Mouse (Mus musculus) splenic B cell, adult 2 months (primary cell): Measurements from ENCODE around the gene Unc5cl.
"Not testable (repeated sequence)": the region's sequence is repeated elsewhere in the genome, so short reads cannot be mapped to it uniquely, and the experiment has no call there.

Source experiments
- DNase-seq: peaks from one replicate; pipeline ENCODE4 v3.0.0-alpha.2; 2011; ENCODE audit warnings: low read depth, low spot score
- H3K27me3 ChIP-seq: 2 replicates; pipeline ENCODE4 v1.6.1; 2012; ENCODE audit warnings: mild to moderate bottlenecking, low read length, moderate library complexity, mixed read lengths; ENCODE audit not compliant: control insufficient read depth, poor library complexity, insufficient read depth, severe bottlenecking
- H3K36me3 ChIP-seq: 2 replicates; pipeline ENCODE4 v1.6.1; 2012; ENCODE audit warnings: mild to moderate bottlenecking, low read length, moderate library complexity, mixed read lengths; ENCODE audit not compliant: control insufficient read depth, poor library complexity, insufficient read depth, severe bottlenecking

The Unc5cl gene

GRCm38 (mm10) chr17:48447675-48448074 is 7.0 kb upstream of the Unc5cl start:
- no peaks in the 10 kb centered on the region for H3K27me3 ChIP-seq
- DNase-seq: no peak

DNA sequence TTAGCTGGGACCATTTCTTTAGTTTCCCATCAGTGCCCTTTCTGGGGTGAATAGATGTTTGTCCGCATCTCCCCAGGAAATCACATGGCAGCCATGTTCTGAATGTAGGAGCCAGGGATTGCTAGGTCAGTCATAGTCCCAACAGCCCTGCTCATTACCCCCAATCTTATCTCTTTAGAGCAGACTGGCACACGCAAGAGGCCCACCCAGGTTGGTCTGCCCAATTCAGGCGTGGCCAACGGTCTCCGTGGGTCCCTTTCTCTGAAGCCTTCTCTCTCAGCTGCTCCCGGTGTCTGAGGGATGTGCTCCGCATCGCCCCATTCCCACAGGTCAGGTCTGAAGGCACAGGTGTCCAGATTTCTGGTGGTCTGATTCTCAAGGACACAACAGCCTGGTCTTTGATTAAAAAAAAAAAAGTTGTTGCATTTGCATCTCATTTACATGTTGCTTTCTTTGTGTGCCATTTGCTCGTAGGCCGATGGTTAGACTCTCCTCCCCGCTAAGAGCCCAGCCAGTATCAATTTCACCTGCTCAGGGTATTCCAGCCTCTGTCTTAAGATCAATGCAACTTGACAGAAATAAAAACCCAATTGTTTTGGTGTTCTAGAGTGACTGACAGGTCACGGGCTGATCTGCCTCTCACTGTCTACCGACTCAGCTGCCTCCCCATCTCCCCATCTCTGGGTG is 3.9 kb upstream of the Unc5cl start:
- H3K27me3 ChIP-seq: no peaks in the 10 kb centered on the region
- DNase-seq: no peak
- H3K36me3 ChIP-seq: no peaks in the 10 kb centered on the region

More at GRCm38 (mm10) chr17:48447675-48448074, 7.0 kb upstream of the Unc5cl start:
- H3K36me3 ChIP-seq: no peaks in the 10 kb centered on the region

GRCm38 (mm10) chr17:48451353-48451675 is 3.4 kb upstream of the Unc5cl start, which contains the start of gene Tspo2:
TSS of gene Tspo2 (minus strand) at chr17:48451522.
- DNase-seq: no peak
- Histone ChIP-seq H3K36me3 (no peaks in the 10 kb centered on the region), H3K27me3 (no peaks in the 10 kb centered on the region)

DNA sequence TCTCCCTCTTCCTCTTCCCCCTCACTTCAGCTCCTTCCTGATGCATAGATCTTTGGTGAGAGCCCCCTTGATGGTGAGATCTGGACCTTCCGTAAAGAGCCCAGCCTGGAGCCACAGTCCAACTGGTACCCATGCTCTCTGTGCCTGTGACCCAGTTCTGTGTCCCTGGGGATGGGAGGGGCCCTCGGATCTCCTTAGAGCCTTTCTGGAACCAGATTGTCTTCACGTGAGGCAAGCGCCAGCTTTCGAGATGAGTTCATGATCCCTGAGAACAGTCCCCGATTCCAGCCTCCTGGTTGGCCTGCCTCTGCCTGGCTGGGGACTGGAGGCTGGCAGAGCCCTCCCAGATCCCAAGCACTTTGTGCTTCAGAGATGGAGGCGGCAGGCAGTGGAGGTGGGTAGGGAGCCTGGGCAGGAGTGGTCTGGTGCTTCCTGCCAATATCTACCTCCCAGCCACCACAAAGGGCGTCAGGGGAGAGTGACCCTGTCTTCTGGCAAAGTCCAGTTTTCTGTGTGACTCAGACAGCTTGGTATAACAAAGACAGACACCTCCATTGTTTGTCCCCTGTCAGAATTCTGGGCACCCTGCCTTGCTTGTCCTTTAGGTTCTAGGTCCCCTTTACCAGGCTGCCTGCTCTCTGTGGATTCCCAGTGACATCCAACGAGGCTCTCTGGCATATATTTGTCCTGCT is 2.8 kb upstream of the Unc5cl start:
- Histone ChIP-seq H3K27me3 (no peaks in the 10 kb centered on the region), H3K36me3 (no peaks in the 10 kb centered on the region)
- no peak for DNase-seq

- no peaks in the 10 kb centered on the region for H3K27me3 ChIP-seq
- no peaks in the 10 kb centered on the region for H3K36me3 ChIP-seq
- peak; percentile 53 for DNase-seq
Measured at GRCm38 (mm10) chr17:48453489-48453888, 1.2 kb upstream of the Unc5cl start.

GRCm38 (mm10) chr17:48454190-48454589 is 511 bp upstream of the Unc5cl start:
- no peak for DNase-seq
- no peaks in the 10 kb centered on the region for H3K36me3 ChIP-seq
- H3K27me3 ChIP-seq: no peaks in the 10 kb centered on the region

DNA sequence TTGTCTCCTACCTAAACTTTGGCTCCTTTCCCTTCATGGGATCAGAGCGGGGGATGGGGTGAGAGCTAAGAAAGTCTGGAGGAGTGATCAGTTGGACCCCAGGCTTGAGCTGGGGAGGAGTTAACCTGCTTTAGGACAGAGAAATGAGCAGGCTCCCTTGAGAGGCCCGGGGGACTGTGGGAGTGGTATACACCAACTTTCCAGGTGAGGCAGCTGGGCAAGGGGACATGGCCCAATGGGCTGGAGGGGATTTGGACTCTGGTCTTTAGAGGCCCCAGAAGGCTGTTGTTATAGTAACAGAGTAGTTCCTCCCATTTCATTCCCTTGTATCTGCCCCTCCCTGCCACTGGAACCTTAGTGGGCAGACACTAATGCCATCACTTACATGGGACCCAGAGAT is 1.3 kb downstream of the Unc5cl start:
- DNase-seq: no peak
- no peaks in the 10 kb centered on the region for H3K27me3 ChIP-seq
- no peaks in the 10 kb centered on the region for H3K36me3 ChIP-seq

- Histone ChIP-seq H3K27me3 (no peaks in the 10 kb centered on the region), H3K36me3 (no peaks in the 10 kb centered on the region)
- peak; percentile 65 for DNase-seq
Measured at GRCm38 (mm10) chr17:48457971-48458653, 3.4 kb downstream of the Unc5cl start.

- peak; percentile 60 for DNase-seq
- Histone ChIP-seq H3K27me3 (no peaks in the 10 kb centered on the region), H3K36me3 (no peaks in the 10 kb centered on the region)
Measured at GRCm38 (mm10) chr17:48462096-48462495, 7.4 kb downstream of the Unc5cl start.

GRCm38 (mm10) chr17:48463391-48463790 is 8.7 kb downstream of the Unc5cl start:
- DNase-seq: peak; percentile 25
- no peaks in the 10 kb centered on the region for H3K27me3 ChIP-seq
- no peaks in the 10 kb centered on the region for H3K36me3 ChIP-seq

GRCm38 (mm10) chr17:48466769-48467394 is 12.2 kb downstream of the Unc5cl start:
- no peaks in the 10 kb centered on the region for H3K36me3 ChIP-seq
- peak; percentile 21 for DNase-seq
- H3K27me3 ChIP-seq: no peaks in the 10 kb centered on the region

GRCm38 (mm10) chr17:48467395-48468231 is 12.9 kb downstream of the Unc5cl start:
- Histone ChIP-seq H3K36me3 (no peaks in the 10 kb centered on the region), H3K27me3 (no peaks in the 10 kb centered on the region)
- peak; percentile 81 for DNase-seq

- not testable (repeated sequence) for DNase-seq, H3K27me3 ChIP-seq, H3K36me3 ChIP-seq
Measured at GRCm38 (mm10) chr17:48474282-48474681, 19.6 kb downstream of the Unc5cl start.

GRCm38 (mm10) chr17:48475444-48475843 is 20.7 kb downstream of the Unc5cl start:
- H3K27me3 ChIP-seq: no peaks in the 10 kb centered on the region
- no peaks in the 10 kb centered on the region for H3K36me3 ChIP-seq
- no peak for DNase-seq
